Mouse (Mus musculus) C2C12 (cell line): ENCODE measurements around the gene Ntf3. TPM values are rescaled to one million over a fixed set of nuclear protein-coding genes. Genes with fewer than 3 reads are reported as not detected.

Experiments used
- H3K27me3 ChIP-seq: one replicate; pipeline ENCODE4 v1.6.1; 2011; ENCODE audit not compliant: control insufficient read depth, insufficient read depth, insufficient read length
- H3K36me3 ChIP-seq: one replicate; pipeline ENCODE4 v1.6.1; 2011; ENCODE audit not compliant: control insufficient read depth, insufficient read depth
- H3K4me3 ChIP-seq: one replicate; pipeline ENCODE4 v1.5.1; 2011; ENCODE audit warnings: mild to moderate bottlenecking, control low read depth; ENCODE audit not compliant: poor library complexity, insufficient read depth, severe bottlenecking
- H3K79me2 ChIP-seq: one replicate; pipeline ENCODE4 v1.6.1; 2011; ENCODE audit not compliant: control insufficient read depth, insufficient read depth
- H3K79me3 ChIP-seq: one replicate; pipeline ENCODE4 v1.6.1; 2011; ENCODE audit warnings: low read depth, control low read depth
- H3ac ChIP-seq: one replicate; pipeline ENCODE3; 2011; ENCODE audit warnings: low read depth; ENCODE audit not compliant: control insufficient read depth, insufficient read length
- CEBPB ChIP-seq: IDR thresholded peaks from one replicate; pipeline ENCODE4 v1.6.1; 2011; ENCODE audit warnings: low read depth, mild to moderate bottlenecking, control low read depth, moderate library complexity
- CTCF ChIP-seq: IDR thresholded peaks from one replicate; pipeline ENCODE4 v1.5.1; 2011; ENCODE audit not compliant: control insufficient read depth, insufficient read depth, insufficient read length
- FOSL1 ChIP-seq: IDR thresholded peaks from one replicate; pipeline ENCODE4 v1.8.0; 2011; ENCODE audit warnings: mild to moderate bottlenecking, low read length; ENCODE audit not compliant: poor library complexity, insufficient read depth, severe bottlenecking
- MAX ChIP-seq: IDR thresholded peaks from one replicate; pipeline ENCODE4 v1.6.1; 2011; ENCODE audit warnings: mild to moderate bottlenecking, control low read depth
- MYOD1 ChIP-seq: IDR thresholded peaks from one replicate; pipeline ENCODE4 v1.6.1; 2011; ENCODE audit warnings: low read depth; ENCODE audit not compliant: control insufficient read depth, insufficient read length
- MYOG ChIP-seq: IDR thresholded peaks from one replicate; pipeline ENCODE4 v1.6.1; 2011; ENCODE audit not compliant: control insufficient read depth, insufficient read length; ENCODE audit errors: extremely low read depth
- USF1 ChIP-seq: IDR thresholded peaks from one replicate; pipeline ENCODE4 v1.6.1; 2011; ENCODE audit warnings: low read depth, mild to moderate bottlenecking, control low read depth, moderate library complexity
- polyA plus RNA-seq: library from polyadenylated mRNA; unstranded; fragments of >200 nt; fragmentation: generic; extraction: Trizol; gene quantifications from one replicate; pipeline ENCODE4 v1.2.1, GENCODE M21; 2012; ENCODE audit warnings: missing spikeins

The Ntf3 gene
- polyA plus RNA-seq, 1 experiment, result not detected

- H3K4me3 ChIP-seq, result no peak overlapping the region
- TF ChIP-seq MYOD1 (no peak), USF1 (no peak), CTCF (no peak), MAX (no peak), CEBPB (no peak), FOSL1 (no peak)
- no peaks in the 10 kb centered on the region for H3K36me3 ChIP-seq
- no peaks in the 10 kb centered on the region for H3K79me3 ChIP-seq
- H3ac ChIP-seq, result no peak overlapping the region
- no peaks in the 10 kb centered on the region for H3K27me3 ChIP-seq
- no peaks in the 10 kb centered on the region for H3K79me2 ChIP-seq
Observed at GRCm38 (mm10) chr6:126086321-126086950, 80.3 kb downstream of the Ntf3 start.

GRCm38 (mm10) chr6:126080531-126080930 lies 86.2 kb downstream of the Ntf3 start:
- H3K4me3 ChIP-seq, result no peak overlapping the region
- H3K27me3 ChIP-seq, result no peaks in the 10 kb centered on the region
- H3ac ChIP-seq, result no peak overlapping the region
- no peaks in the 10 kb centered on the region for H3K36me3 ChIP-seq
- no peaks in the 10 kb centered on the region for H3K79me2 ChIP-seq
- H3K79me3 ChIP-seq, result no peaks in the 10 kb centered on the region
- TF ChIP-seq MAX (no peak), CTCF (no peak), FOSL1 (no peak), CEBPB (no peak), MYOG (no peak), USF1 (no peak), MYOD1 (no peak)

- TF ChIP-seq CEBPB, result no peak
- no peak for TF ChIP-seq MYOD1
- TF ChIP-seq MAX, result no peak
- no peak for TF ChIP-seq USF1
- no peak for TF ChIP-seq FOSL1
- Histone ChIP-seq H3K79me2 (no peaks in the 10 kb centered on the region), H3K36me3 (no peaks in the 10 kb centered on the region), H3ac (no peak overlapping the region), H3K79me3 (no peaks in the 10 kb centered on the region), H3K27me3 (no peaks in the 10 kb centered on the region), H3K4me3 (no peak overlapping the region)
Observed at GRCm38 (mm10) chr6:126057706-126058105, 109.0 kb downstream of the Ntf3 start.

- Histone ChIP-seq H3K4me3 (no peak overlapping the region), H3K79me3 (no peaks in the 10 kb centered on the region), H3ac (no peak overlapping the region), H3K79me2 (no peaks in the 10 kb centered on the region), H3K27me3 (no peaks in the 10 kb centered on the region), H3K36me3 (no peaks in the 10 kb centered on the region)
- no peak for TF ChIP-seq MYOG
- TF ChIP-seq FOSL1, result no peak
- no peak for TF ChIP-seq CEBPB
- no peak for TF ChIP-seq MYOD1
- TF ChIP-seq MAX, result no peak
- TF ChIP-seq USF1, result no peak
- TF ChIP-seq CTCF, result no peak
Observed at GRCm38 (mm10) chr6:126053136-126053535, 113.6 kb downstream of the Ntf3 start.
